8 mouse cellular contexts compared by ENCODE assay signal in genomic region chr8:114933248-114933647, GRCm38 (mm10).
DNase-seq lines count a peak whose midpoint lies in the region; ATAC-seq and TF ChIP-seq lines count a peak whose summit lies in the region.
"Had no signal": no experiment of that assay in that cellular context is flagged by ENCODE, and none has a peak within 500 bp of the region (broad histone marks: within the 10 kb centered on the region; RNA-seq: fewer than 3 reads in every experiment).

No protein-coding gene starts in this region.

- H3K4me3 ChIP-seq in hindbrain, postnatal 0 days (ENCODE audit: low read length), result no peak overlapping the region
- no peak overlapping the region for H3K4me3 ChIP-seq in hindbrain, embryonic 10.5 days
- no peak overlapping the region for H3K4me3 ChIP-seq in E14TG2a.4 (replicated peaks; ENCODE audit: low read length)
- H3K4me3 ChIP-seq in hindbrain, embryonic 13.5 days, result no peak overlapping the region
- H3K4me3 ChIP-seq: midbrain, embryonic 12.5 days had no signal

- H3K9me3 ChIP-seq in hindbrain, postnatal 0 days (ENCODE audit: low read length), result no peaks in the 10 kb centered on the region
- H3K9me3 ChIP-seq in hindbrain, embryonic 10.5 days, result no peaks in the 10 kb centered on the region
- no peaks in the 10 kb centered on the region for H3K9me3 ChIP-seq in E14TG2a.4 (ENCODE audit: low read length)
- H3K9me3 ChIP-seq in hindbrain, embryonic 13.5 days, result no peaks in the 10 kb centered on the region
- H3K9me3 ChIP-seq: midbrain, embryonic 12.5 days had no signal

- DNase-seq in hindbrain, postnatal 0 days (ENCODE audit: low spot score), result no peak
- no peak for DNase-seq in hindbrain, embryonic 10.5 days (ENCODE audit: low spot score)
- peak; percentile 52 for DNase-seq in A20 (ENCODE audit: low read depth, low spot score)
- peak; percentile 14 for DNase-seq in heart, postnatal 4 days

- H3K27me3 ChIP-seq in hindbrain, postnatal 0 days (ENCODE audit: insufficient read depth, low read length), result peaks cover 8% of the 10 kb centered on the region; the same call in 1 of the 2 replicates
- H3K27me3 ChIP-seq in hindbrain, embryonic 10.5 days (ENCODE audit: insufficient read depth, poor library complexity, severe bottlenecking), result peaks cover 39% of the 10 kb centered on the region
- H3K27me3 ChIP-seq in E14TG2a.4 (ENCODE audit: insufficient read depth, low read length), result peaks cover 2% of the 10 kb centered on the region; the same call in 1 of the 2 replicates
- peaks cover 20% of the 10 kb centered on the region for H3K27me3 ChIP-seq in hindbrain, embryonic 13.5 days

- H3K36me3 ChIP-seq in hindbrain, postnatal 0 days (ENCODE audit: insufficient read depth, low read length), result no peaks in the 10 kb centered on the region
- H3K36me3 ChIP-seq in hindbrain, embryonic 10.5 days, result no peaks in the 10 kb centered on the region
- no peaks in the 10 kb centered on the region for H3K36me3 ChIP-seq in E14TG2a.4 (ENCODE audit: insufficient read depth, low read length)
- H3K36me3 ChIP-seq in hindbrain, embryonic 13.5 days, result no peaks in the 10 kb centered on the region
- H3K36me3 ChIP-seq: midbrain, embryonic 12.5 days had no signal

- H3K4me2 ChIP-seq in hindbrain, postnatal 0 days (ENCODE audit: low read depth, low read length), result no peak overlapping the region
- H3K4me2 ChIP-seq in hindbrain, embryonic 13.5 days, result no peak overlapping the region

- no peaks in the 10 kb centered on the region for H3K4me1 ChIP-seq in hindbrain, postnatal 0 days (ENCODE audit: insufficient read depth, low read length)
- peaks cover 48% of the 10 kb centered on the region for H3K4me1 ChIP-seq in hindbrain, embryonic 10.5 days (replicated peaks)
- H3K4me1 ChIP-seq in E14TG2a.4 (replicated peaks; ENCODE audit: low read depth, low read length), result 0 out of 2 replicates have a peak, but pooled peaks cover 8% of the 10 kb centered on the region
- H3K4me1 ChIP-seq in hindbrain, embryonic 13.5 days (replicated peaks), result peaks cover 24% of the 10 kb centered on the region

- WGBS in hindbrain, postnatal 0 days, result 58% methylated on average over 1 of the region's 1 CpGs
- WGBS in hindbrain, embryonic 10.5 days, result 77% methylated on average over 1 of the region's 1 CpGs
- 35% methylated on average over 1 of the region's 1 CpGs for WGBS in hindbrain, embryonic 13.5 days

- ATAC-seq in hindbrain, postnatal 0 days, result no peak
- ATAC-seq in monocyte, adult 5-6 weeks (replicated peaks; ENCODE audit: insufficient number of reproducible peaks, low FRiP score, low TSS enrichment, poor library complexity, severe bottlenecking), result no peak
- ATAC-seq in hindbrain, embryonic 13.5 days (ENCODE audit: low FRiP score), result no peak

- no peak overlapping the region for H3K27ac ChIP-seq in hindbrain, postnatal 0 days
- no peak overlapping the region for H3K27ac ChIP-seq in hindbrain, embryonic 10.5 days
- no peak overlapping the region for H3K27ac ChIP-seq in hindbrain, embryonic 13.5 days
- H3K27ac ChIP-seq: midbrain, embryonic 12.5 days had no signal

- peak; percentile 67 for TF ChIP-seq CTCF in hindbrain, postnatal 0 days (IDR thresholded peaks at IDR 0.05; ENCODE audit: low read depth)
- TF ChIP-seq CTCF in E14TG2a.4 (conservative IDR thresholded peaks at IDR 0.05; ENCODE audit: low read length), result peak; percentile 72

- no peak overlapping the region for H3K9ac ChIP-seq in hindbrain, postnatal 0 days (replicated peaks; ENCODE audit: low read length)
- H3K9ac ChIP-seq in hindbrain, embryonic 13.5 days, result no peak overlapping the region
- H3K9ac ChIP-seq: midbrain, embryonic 12.5 days had no signal

Comparison
In these comparisons a context has a peak if more than half of its experiments do, and no peak if none do; other contexts are left out.
1. DNase-seq: peak in A20 (single experiment) and heart, postnatal 4 days (single experiment); none in hindbrain, postnatal 0 days (single experiment) and hindbrain, embryonic 10.5 days (single experiment).